Mouse (Mus musculus) cerebral cortex, adult 2 months (tissue): ENCODE data around the gene Uimc1.

Experiments used
- WGBS: fragments of 180-500 bp; shearing (Covaris S2); methylation state at CpG from one replicate; pipeline ENCODE4 v1.1.7; 2018; 5-methylcytosine and 5-hydroxymethylcytosine counted together

The Uimc1 gene

GRCm38 (mm10) chr13:54995161-54995560 is 104.9 kb downstream of the Uimc1 start:
- WGBS, result 76% methylated on average over 6 of the region's 6 CpGs

- WGBS, result 68% methylated on average over 4 of the region's 4 CpGs
Observed at GRCm38 (mm10) chr13:54994576-54994975, 105.5 kb downstream of the Uimc1 start.

GRCm38 (mm10) chr13:54992215-54992614 is 107.9 kb downstream of the Uimc1 start:
- WGBS, result 68% methylated on average over 7 of the region's 7 CpGs

GRCm38 (mm10) chr13:54988181-54988760 is 111.8 kb downstream of the Uimc1 start:
- 56% methylated on average over 7 of the region's 7 CpGs for WGBS

GRCm38 (mm10) chr13:54987405-54987804 is 112.7 kb downstream of the Uimc1 start:
- 65% methylated on average over 9 of the region's 9 CpGs for WGBS

- 69% methylated on average over 2 of the region's 2 CpGs for WGBS
Observed at GRCm38 (mm10) chr13:54983614-54984013, 116.5 kb downstream of the Uimc1 start.

- WGBS, result 82% methylated on average over 8 of the region's 8 CpGs
Observed at GRCm38 (mm10) chr13:54983001-54983400, 117.1 kb downstream of the Uimc1 start.

- 55% methylated on average over 12 of the region's 12 CpGs for WGBS
Observed at GRCm38 (mm10) chr13:54980957-54981356, 119.1 kb downstream of the Uimc1 start.

- WGBS, result 59% methylated on average over 8 of the region's 8 CpGs
Observed at GRCm38 (mm10) chr13:54978804-54979203, 121.3 kb downstream of the Uimc1 start.
